Mouse (Mus musculus) cerebellum, postnatal 10 days (tissue): ENCODE results near the gene Foxk1.
A peak's percentile ranks its signal among the peaks of the same experiment; 100 is the strongest.

Experiments
- DNase-seq, 2 experiments: peaks; one replicate each; pipeline ENCODE4 v3.0.0; 2021; ENCODE audit warnings: mixed read lengths in 2 of 2

Gene Foxk1

GRCm38 (mm10) chr5:142448076-142448475 lies 46.8 kb downstream of the Foxk1 start:
- peak; percentile 95 to 97 for DNase-seq

GRCm38 (mm10) chr5:142448623-142449022 lies 47.3 kb downstream of the Foxk1 start:
- DNase-seq = no peak

DNA sequence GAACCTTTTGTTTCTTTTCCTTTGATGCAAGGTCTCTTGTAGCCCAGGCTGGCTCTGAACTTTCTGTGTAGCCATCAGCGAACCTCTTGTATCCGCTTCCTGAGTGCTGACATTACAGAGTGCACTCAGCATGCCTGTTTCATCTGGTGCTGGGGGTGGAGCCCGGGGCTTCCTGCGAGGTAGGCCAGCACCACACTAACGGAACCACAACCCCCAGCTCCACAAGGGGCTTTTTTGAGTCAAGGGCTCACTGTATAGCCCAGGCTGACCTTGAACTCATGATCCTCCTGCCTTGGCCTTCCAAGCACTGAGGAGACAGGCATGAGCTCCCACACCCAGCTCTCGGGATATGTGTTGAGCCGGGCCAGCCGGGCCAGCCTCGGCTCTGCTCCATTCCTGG lies 49.5 kb downstream of the Foxk1 start:
- DNase-seq = no peak

DNA sequence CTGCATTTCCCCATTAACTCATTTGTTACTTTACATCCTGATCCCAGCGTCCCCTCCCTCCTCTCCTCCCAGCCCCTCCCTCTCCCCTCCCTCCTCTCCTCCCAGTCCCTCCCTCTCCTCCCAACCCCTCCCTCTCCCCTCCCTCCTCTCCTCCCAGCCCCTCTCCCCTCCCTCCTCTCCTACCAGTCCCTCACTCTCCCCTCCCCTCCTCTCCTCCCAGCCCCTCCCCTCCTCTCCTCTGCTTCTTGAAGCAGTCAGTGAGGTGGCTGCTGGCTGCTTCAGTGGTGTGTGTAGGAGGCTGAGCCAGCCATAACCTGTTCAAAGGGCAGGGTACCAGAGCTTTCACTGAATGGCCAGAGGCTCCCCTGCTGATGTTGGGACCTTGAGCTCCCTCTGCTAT lies 50.5 kb downstream of the Foxk1 start:
- no peak for DNase-seq

GRCm38 (mm10) chr5:142453742-142454141 lies 52.4 kb downstream of the Foxk1 start:
- no peak for DNase-seq

DNA sequence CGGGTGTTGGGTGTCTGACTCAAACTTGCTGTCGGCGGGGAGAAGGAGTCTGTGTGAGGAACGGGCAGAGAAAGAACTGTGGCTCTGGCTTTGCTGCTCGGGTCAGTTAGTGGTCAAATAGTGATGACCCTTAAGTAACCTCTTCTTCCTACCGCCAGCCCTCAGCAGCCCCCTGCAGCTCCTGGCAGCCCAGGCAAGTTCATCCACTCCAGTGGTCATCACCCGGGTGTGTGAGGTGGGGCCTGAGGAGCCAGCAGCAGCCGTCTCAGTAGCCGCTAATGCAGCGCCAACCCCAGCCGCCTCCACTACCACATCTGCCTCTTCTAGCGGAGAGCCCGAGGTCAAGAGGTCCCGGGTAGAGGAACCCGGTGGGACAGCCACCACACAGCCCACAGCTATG lies 55.0 kb downstream of the Foxk1 start:
- peak; percentile 47 to 52 for DNase-seq

DNA sequence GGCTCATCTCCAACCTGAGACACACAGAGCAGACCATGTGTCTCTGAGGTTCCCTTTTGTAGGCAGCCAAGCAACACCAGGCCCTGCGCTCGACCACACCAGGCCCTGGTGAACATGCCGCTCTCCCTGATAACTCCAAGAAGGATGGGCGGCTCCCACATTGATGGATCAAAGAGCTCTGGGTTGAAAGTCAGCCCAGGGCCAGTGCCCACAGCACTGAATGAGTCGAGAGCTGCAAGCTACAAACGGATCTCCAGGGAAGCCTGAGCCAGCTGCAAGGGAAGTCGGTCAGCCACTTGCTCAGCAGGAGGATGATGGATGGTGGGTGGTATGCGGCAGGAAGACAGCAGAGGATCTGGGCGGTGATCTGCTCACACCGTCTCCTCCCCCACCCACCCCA lies 56.0 kb downstream of the Foxk1 start:
- peak in 1 of 2 experiments; percentile 47 for DNase-seq

DNA sequence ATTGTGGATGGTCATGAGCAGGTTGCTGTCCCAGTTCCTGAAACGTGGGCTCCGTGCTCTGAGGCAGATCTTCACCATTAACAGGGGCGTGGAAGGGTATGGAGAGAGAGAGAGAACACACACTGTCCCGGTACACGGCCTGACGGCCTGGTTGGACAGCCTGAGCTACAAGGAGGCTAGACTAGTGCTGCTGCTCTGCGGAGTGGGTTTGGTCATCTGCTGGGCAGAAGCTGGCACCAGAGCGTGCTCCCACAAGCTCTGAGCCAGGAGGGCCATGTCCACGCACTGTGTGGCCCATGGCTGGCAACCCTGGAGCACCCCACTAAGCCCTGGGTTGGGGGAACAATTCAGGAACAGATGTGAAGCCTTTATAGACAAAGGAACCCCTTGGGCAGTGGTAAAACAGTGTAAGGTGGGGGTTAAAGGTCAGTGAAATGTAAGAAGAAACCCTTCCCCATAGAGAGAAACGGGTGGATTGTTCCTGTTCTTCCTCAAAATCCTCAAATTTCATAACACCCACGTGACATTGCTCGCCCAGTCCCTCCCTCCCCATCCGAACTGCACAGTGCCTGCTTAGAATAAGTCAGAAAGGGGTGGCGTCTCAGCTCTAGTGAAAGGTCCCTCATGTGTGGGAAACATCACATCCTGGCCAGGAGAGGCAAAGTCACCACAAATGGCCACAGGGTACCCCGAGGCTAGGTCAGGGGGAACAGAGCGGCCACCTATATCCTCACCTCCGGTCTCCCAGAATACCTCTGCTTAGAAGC lies 57.7 kb downstream of the Foxk1 start:
- DNase-seq = no peak

GRCm38 (mm10) chr5:142459834-142460233 lies 58.5 kb downstream of the Foxk1 start:
- no peak for DNase-seq

DNA sequence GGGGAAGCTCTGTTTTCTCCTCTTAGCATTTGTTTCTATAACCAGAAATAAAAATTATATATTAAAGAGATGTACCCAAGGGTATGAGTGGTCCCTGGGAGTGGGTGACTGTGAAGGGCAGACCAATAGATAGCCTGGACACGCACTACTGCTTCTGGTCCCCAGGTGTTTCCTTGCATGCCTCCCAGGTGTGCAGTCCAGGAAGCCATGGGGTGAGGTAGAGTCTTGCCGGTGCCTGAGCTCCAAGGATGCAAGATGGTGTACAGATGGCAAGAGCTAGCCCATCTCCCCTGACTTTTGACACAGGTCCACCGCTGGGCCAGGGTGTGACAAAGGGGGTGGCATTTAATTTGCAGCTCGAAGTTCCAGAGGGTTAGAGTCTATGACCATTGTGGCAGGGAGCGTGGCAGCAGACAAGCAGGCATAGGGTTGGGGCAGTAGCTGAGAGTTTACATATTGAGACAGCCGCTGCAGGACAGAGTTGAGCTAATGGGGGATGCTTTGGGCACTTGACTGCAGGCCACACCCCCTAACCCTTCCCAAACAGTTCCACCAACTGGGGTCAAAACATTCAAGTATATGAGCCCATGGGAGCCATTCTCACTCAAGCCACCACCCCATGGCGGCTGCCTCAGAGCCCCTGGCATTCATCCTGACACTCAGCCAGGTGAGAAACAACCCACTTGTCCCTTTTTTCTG lies 60.8 kb downstream of the Foxk1 start:
- DNase-seq = no peak

DNA sequence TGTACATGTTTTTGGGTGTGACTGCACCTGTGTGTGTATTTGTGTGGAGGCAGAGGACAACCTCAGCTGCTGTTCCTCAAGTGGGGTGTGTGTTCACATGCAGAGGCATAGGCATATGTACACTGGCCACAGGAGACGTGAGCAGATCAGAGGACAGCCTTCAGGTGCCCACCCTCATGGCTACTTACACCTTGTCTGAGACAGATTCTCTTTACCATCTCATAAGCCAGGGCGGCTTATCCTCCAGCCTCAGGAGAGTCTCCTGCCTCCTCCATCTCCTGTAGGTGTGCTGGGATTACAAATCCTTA lies 61.3 kb downstream of the Foxk1 start:
- DNase-seq = no peak

- DNase-seq = no peak
These were observed 61.7 kb downstream of the Foxk1 start for GRCm38 (mm10) chr5:142463011-142463410.

DNA sequence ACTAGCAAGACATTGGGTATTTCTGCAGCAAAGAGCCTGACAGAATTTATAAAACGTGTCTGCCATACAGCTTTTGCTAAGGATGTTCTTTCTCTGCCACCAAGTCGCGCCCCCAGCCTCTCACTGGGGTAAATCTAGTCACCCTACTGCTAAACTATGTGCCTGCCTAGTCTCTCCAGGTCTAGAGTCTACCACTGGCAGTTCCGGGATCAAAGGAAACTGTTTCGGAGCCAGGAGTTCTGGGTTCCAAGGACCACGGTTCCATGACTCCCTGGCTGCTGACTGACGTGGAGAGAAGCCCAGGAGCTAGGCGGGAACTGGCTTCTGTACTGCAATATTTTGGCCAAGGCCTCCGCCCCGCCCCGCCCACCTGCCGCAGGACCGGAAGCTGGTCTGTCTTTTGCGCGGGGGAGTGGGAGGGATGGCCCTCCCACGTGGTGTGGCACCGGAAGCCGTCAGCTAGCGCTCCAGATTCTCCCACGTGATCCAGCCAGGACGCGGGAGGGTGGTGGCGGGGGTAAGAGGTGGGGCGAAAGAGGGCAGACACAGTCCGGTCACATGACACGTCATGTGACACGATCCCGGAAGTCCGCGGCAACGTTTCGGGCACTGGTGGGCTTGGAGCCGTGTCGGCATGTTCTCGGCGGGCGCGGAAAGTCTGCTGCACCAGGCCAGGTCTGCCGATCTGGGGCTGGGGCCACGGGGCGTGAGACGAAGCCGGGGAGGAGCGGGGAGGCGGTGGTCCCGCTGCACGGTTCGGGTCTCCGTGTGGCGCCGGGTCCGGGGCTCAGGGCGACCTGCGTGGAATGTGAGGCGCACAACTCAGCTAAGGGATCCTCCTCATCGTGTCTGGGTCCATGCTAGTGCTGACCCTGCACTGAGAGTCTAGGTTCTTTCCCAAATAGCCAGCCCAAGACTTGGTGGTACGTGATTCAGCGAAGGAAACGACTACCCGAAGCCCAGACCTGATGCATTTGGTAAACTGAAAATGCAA lies 62.5 kb downstream of the Foxk1 start, which contains the start of gene Ap5z1:
Ap5z1 (plus strand) TSS at position 484 of the 994 bp plus-strand sequence.
- peak; percentile 97 to 98 for DNase-seq

DNA sequence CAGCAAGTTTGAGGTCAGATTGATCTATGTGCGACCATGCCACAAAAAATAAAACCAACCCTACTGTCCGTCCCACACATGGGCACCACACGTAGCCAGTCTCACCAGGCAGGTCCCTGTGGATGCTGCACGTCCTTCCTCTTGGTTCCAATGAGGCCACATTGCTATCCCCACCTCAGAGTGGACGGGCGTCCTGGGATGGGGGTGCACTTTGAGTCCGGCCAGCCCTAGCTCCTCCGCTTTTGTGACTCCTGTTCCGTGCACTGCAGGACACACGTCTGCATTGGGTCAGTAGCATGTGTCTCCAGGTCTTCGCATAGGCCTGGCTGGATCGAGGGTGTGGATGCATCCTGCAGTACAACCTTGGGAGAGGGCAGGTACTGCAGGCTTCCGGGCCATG lies 67.1 kb downstream of the Foxk1 start:
- DNase-seq = no peak

- DNase-seq = no peak
These were observed 68.5 kb downstream of the Foxk1 start for GRCm38 (mm10) chr5:142469796-142470195.

DNA sequence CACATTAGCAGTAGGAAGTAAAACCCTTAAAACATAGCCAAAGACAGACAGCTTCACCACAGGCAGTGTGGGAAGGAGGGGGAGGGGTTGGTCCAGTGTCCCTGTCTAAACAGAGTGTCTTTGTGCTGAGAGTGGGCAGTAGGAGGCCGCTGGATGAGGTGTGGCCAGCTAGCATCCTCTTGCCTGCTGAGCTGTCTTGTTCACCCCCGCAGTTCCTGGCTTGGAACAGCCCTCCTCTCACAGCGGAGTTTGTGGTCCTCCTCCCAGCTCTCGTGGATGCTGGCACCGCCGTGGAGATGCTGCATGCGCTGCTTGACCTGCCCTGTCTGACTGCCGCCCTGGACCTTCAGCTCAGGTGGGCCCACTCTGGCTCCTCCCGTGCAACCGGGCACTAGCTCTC lies 72.4 kb downstream of the Foxk1 start:
- DNase-seq = peak; percentile 47 to 63

GRCm38 (mm10) chr5:142475669-142476068 lies 74.4 kb downstream of the Foxk1 start:
- DNase-seq = no peak

GRCm38 (mm10) chr5:142477346-142477745 lies 76.0 kb downstream of the Foxk1 start:
- peak; percentile 76 to 77 for DNase-seq

GRCm38 (mm10) chr5:142477866-142478615 lies 76.7 kb downstream of the Foxk1 start:
- peak; percentile 58 to 70 for DNase-seq

GRCm38 (mm10) chr5:142478829-142479435 lies 77.6 kb downstream of the Foxk1 start:
- DNase-seq = peak; percentile 93 to 95

GRCm38 (mm10) chr5:142482512-142482911 lies 81.2 kb downstream of the Foxk1 start:
- no peak for DNase-seq

DNA sequence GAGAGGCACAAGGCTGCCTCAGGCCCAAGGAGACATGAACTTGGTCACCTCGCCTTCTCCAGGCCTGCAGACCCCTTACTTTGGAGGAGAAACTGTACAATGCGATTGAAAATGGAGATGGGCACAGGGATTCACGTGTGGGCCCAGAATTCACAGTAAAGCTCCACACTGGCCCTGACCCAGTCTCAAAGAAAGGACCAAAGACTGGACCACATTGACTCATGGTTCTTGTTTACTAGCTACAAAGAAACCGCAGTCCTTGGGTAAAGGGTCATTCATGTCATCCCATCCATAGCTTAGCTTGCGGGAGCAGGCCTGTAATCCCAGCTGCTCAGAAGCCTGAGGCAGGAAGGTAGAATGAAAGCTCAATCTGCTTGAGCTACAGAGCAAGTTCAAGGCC lies 82.3 kb downstream of the Foxk1 start:
- DNase-seq = no peak
